Mouse (Mus musculus) CH12.LX (cell line): Measurements from ENCODE around the gene 4930438A08Rik. TPM values are rescaled to one million over a fixed set of nuclear protein-coding genes. Genes with fewer than 3 reads are reported as not detected.
"Not testable (repeated sequence)": the region's sequence is repeated elsewhere in the genome, so short reads cannot be mapped to it uniquely, and the experiment has no call there.

Experiments
- DNase-seq: peaks from one replicate; pipeline ENCODE4 v3.0.0-alpha.2; 2013; ENCODE audit errors: extremely low read depth
- H3K27ac ChIP-seq: 2 replicates; pipeline ENCODE4 v1.5.1; 2012; ENCODE audit warnings: low read depth, mild to moderate bottlenecking, control low read depth, moderate library complexity; ENCODE audit not compliant: insufficient read depth
- H3K27me3 ChIP-seq: replicated peaks from 2 replicates; pipeline ENCODE3; 2012; ENCODE audit warnings: inconsistent platforms
- H3K36me3 ChIP-seq, 2 experiments: replicated peaks in 1 of 2; 2 replicates each; pipeline versions ENCODE3 to v1.6.1; 2012; ENCODE audit warnings: inconsistent platforms in 1 of 2, low read length in 1 of 2, mild to moderate bottlenecking in 1 of 2, mixed read lengths in 1 of 2, moderate library complexity in 1 of 2; ENCODE audit not compliant: control insufficient read depth in 1 of 2, insufficient read depth in 1 of 2
- H3K4me1 ChIP-seq, 2 experiments: 2 replicates each; pipeline ENCODE4 v1.6.1; 2012; ENCODE audit warnings: inconsistent platforms in 1 of 2, moderate library complexity in 1 of 2; ENCODE audit not compliant: insufficient read depth in 2 of 2, control insufficient read depth in 1 of 2
- H3K4me2 ChIP-seq: 2 replicates; pipeline ENCODE4 v1.6.1; 2012; ENCODE audit warnings: low read depth, mild to moderate bottlenecking, control low read depth; ENCODE audit not compliant: poor library complexity, insufficient read depth, severe bottlenecking
- H3K4me3 ChIP-seq, 3 experiments: fragments of 150-350 bp in 1 of 3; sonication (generic) in 1 of 3; replicated peaks in 1 of 3; 2 replicates each; pipeline versions ENCODE3 to v1.5.1; 2011 to 2012; ENCODE audit warnings: low read depth in 2 of 3, low read length in 2 of 3, mild to moderate bottlenecking in 2 of 3, moderate library complexity in 2 of 3, control low read depth in 1 of 3, improper control_type of control experiment in 1 of 3, inconsistent platforms in 1 of 3, mixed read lengths in 1 of 3; ENCODE audit not compliant: poor library complexity in 1 of 3
- H3K79me2 ChIP-seq: replicated peaks from 2 replicates; pipeline ENCODE4 v1.6.1; 2012; ENCODE audit warnings: mild to moderate bottlenecking, moderate library complexity; ENCODE audit not compliant: control insufficient read depth, poor library complexity, insufficient read depth, severe bottlenecking; ENCODE audit errors: extremely low read depth
- H3K9ac ChIP-seq: 2 replicates; pipeline ENCODE4 v1.6.1; 2012; ENCODE audit warnings: low read depth, mild to moderate bottlenecking, control low read depth, moderate library complexity; ENCODE audit not compliant: insufficient read depth
- H3K9me3 ChIP-seq: replicated peaks from 2 replicates; pipeline ENCODE3; 2012; ENCODE audit warnings: low read length, inconsistent platforms, mixed read lengths
- CHD2 ChIP-seq: IDR thresholded peaks from 2 replicates; pipeline ENCODE4 v1.6.1; 2011; ENCODE audit warnings: low read length, improper control_type of control experiment
- EP300 ChIP-seq: IDR thresholded peaks from 2 replicates; pipeline ENCODE4 v1.6.1; 2011; ENCODE audit warnings: low read length, improper control_type of control experiment
- ETS1 ChIP-seq: conservative IDR thresholded peaks from 2 replicates; pipeline ENCODE4 v1.6.1; 2012; ENCODE audit warnings: low read depth, mild to moderate bottlenecking, inconsistent platforms, low read length, improper control_type of control experiment, moderate library complexity
- GABPA ChIP-seq: IDR thresholded peaks from 2 replicates; pipeline ENCODE4 v1.6.1; 2012; ENCODE audit warnings: low read depth, low read length, improper control_type of control experiment, inconsistent platforms; ENCODE audit not compliant: insufficient replicate concordance
- IRF4 ChIP-seq: IDR thresholded peaks from 2 replicates; pipeline ENCODE4 v1.6.1; 2014; ENCODE audit warnings: low read depth, mild to moderate bottlenecking, inconsistent platforms, low read length, improper control_type of control experiment
- KAT2A ChIP-seq: IDR thresholded peaks from 2 replicates; pipeline ENCODE4 v1.6.1; 2012; ENCODE audit warnings: low read length, improper control_type of control experiment, inconsistent platforms; ENCODE audit not compliant: insufficient replicate concordance
- MAFK ChIP-seq: IDR thresholded peaks from 2 replicates; pipeline ENCODE4 v1.6.1; 2011; ENCODE audit warnings: low read length, improper control_type of control experiment; ENCODE audit not compliant: insufficient replicate concordance
- MAX ChIP-seq: IDR thresholded peaks from 2 replicates; pipeline ENCODE4 v1.6.1; 2011; ENCODE audit warnings: low read length, improper control_type of control experiment
- NELFE ChIP-seq: IDR thresholded peaks from 2 replicates; pipeline ENCODE4 v1.6.1; 2011; ENCODE audit warnings: low read depth, low read length, improper control_type of control experiment
- NRF1 ChIP-seq: IDR thresholded peaks from 2 replicates; pipeline ENCODE4 v1.6.1; 2014; ENCODE audit warnings: low read depth, mild to moderate bottlenecking, inconsistent platforms, low read length, improper control_type of control experiment, moderate library complexity
- PAX5 ChIP-seq: IDR thresholded peaks from 2 replicates; pipeline ENCODE4 v1.6.1; 2012; ENCODE audit warnings: low read length, inconsistent platforms, mixed read lengths
- RAD21 ChIP-seq: IDR thresholded peaks from 2 replicates; pipeline ENCODE4 v1.6.1; 2011; ENCODE audit warnings: low read depth, mild to moderate bottlenecking, low read length, improper control_type of control experiment, moderate library complexity
- SIN3A ChIP-seq: IDR thresholded peaks from 2 replicates; pipeline ENCODE4 v1.6.1; 2012; ENCODE audit warnings: low read length, improper control_type of control experiment, inconsistent platforms
- SMC3 ChIP-seq: IDR thresholded peaks from 2 replicates; pipeline ENCODE4 v1.6.1; 2011; ENCODE audit warnings: low read depth, low read length, improper control_type of control experiment
- TBP ChIP-seq: conservative IDR thresholded peaks from 2 replicates; pipeline ENCODE4 v1.6.1; 2011; ENCODE audit warnings: low read depth, low read length, improper control_type of control experiment
- USF1 ChIP-seq: IDR thresholded peaks from 2 replicates; pipeline ENCODE4 v1.6.1; 2014; ENCODE audit warnings: low read depth, mild to moderate bottlenecking, inconsistent platforms, low read length, improper control_type of control experiment
- USF2 ChIP-seq: conservative IDR thresholded peaks from 2 replicates; pipeline ENCODE4 v1.6.1; 2011; ENCODE audit warnings: low read depth, low read length, improper control_type of control experiment
- dilution Hi-C: fragments of 300-500 bp; cut with MboI; formaldehyde crosslinking; loops from 2 replicates; pipeline ENCODE4 v1.14.3; 2020; ENCODE audit warnings: low sequenced_read_pairs; ENCODE audit not compliant: extremely low pct_unique_long_range_greater_than_20kb, extremely low pct_ligation_motif_present
- in situ Hi-C: fragments of 300-500 bp; cut with MboI; formaldehyde crosslinking; loops from 3 replicates; pipeline ENCODE4 v1.14.3; 2019; ENCODE audit warnings: low sequenced_read_pairs, low pct_ligation_motif_present, low pct_unique_long_range_greater_than_20kb, mixed read lengths
- polyA plus RNA-seq: library from polyadenylated mRNA; unstranded; fragments of >175 nt; gene quantifications from 2 replicates; pipeline ENCODE4 v1.2.1, GENCODE M21; 2012; ENCODE audit warnings: low read depth; ENCODE audit not compliant: insufficient read length
- total RNA-seq, 2 experiments: library from RNA; depleted of rRNA; stranded (reverse); fragments of 300-350 nt in 1 of 2; fragments of >200 nt in 1 of 2; gene quantifications; 2 replicates each; pipeline ENCODE4 v1.2.3; 2012 to 2014

The 4930438A08Rik gene
- total and polyA plus RNA-seq, 3 experiments: not detected

GRCm38 (mm10) chr11:58231156-58231555, 43.4 kb upstream of the 4930438A08Rik start:
- in situ Hi-C loops (loop anchor here (5.0 to 10.0 kb wide), 3 partner anchors 34 to 354 kb away; partner anchors contain the start of genes Igtp and Irgm2), dilution Hi-C loops (no loop called here)
- no peak overlapping the region for H3K27ac ChIP-seq
- TF ChIP-seq CHD2 (no peak), MAX (no peak), EP300 (no peak), IRF4 (no peak), PAX5 (no peak), ETS1 (no peak), GABPA (no peak), RAD21 (no peak), KAT2A (no peak), MAFK (no peak), SMC3 (no peak), SIN3A (no peak), NRF1 (no peak), USF1 (no peak), TBP (no peak), USF2 (no peak), NELFE (no peak)
- H3K4me2 ChIP-seq: no peak overlapping the region
- H3K4me3 ChIP-seq: no peak overlapping the region
- H3K4me1 ChIP-seq: peaks cover 9 to 10% of the 10 kb centered on the region in 2 experiments
- no peak overlapping the region for H3K9ac ChIP-seq
- no peaks in the 10 kb centered on the region for H3K36me3 ChIP-seq
- no peaks in the 10 kb centered on the region for H3K79me2 ChIP-seq
- peaks cover 39% of the 10 kb centered on the region for H3K27me3 ChIP-seq
- H3K9me3 ChIP-seq: no peaks in the 10 kb centered on the region
- no peak for DNase-seq

- in situ Hi-C loops: loop anchor here (5.0 to 10.0 kb wide), 3 partner anchors 37 to 350 kb away; partner anchors contain the start of genes Igtp and Irgm2
- H3K9me3 ChIP-seq, H3K9ac ChIP-seq, dilution Hi-C loops, H3K36me3 ChIP-seq, H3K27ac ChIP-seq, H3K4me2 ChIP-seq, H3K79me2 ChIP-seq, H3K4me3 ChIP-seq, DNase-seq: not testable (repeated sequence)
- Histone ChIP-seq H3K27me3 (peaks cover 58% of the 10 kb centered on the region), H3K4me1 (peaks cover 9 to 18% of the 10 kb centered on the region in 2 experiments)
Measured at GRCm38 (mm10) chr11:58234551-58234950, 40.0 kb upstream of the 4930438A08Rik start.
